In the genomic region with DNA sequence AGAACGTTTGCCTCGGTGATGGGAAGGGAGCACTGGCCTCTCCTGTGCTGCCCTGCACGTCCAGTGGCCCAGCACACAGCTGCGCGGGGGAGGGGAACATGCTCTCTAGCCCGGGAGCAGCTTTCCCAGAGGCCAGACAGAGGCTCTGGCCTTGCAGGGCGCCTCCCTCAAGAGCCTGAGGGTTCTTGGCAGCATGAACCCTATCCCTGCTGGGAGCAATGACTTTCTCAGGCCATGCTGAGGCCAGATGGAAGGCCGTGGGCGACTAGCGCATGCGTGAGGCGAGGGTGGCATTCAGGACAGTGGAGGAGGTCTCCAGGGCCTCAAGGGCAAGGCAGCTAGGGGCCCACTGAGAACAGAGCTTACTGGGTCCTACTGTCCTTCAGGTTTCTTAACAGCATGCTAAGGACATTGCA, we compare ENCODE assay signal across 8 mouse cellular contexts.
DNase-seq lines count a peak whose midpoint lies in the region; ATAC-seq and TF ChIP-seq lines count a peak whose summit lies in the region.

No protein-coding gene starts in this region.

- TF ChIP-seq CTCF in lung, postnatal 0 days (IDR thresholded peaks at IDR 0.05): no peak

- no peak for TF ChIP-seq EP300 in lung, postnatal 0 days (IDR thresholded peaks at IDR 0.05)

- no peaks in the 10 kb centered on the region for H3K27me3 ChIP-seq in forebrain, embryonic 15.5 days
- H3K27me3 ChIP-seq in lung, postnatal 0 days (replicated peaks; ENCODE audit: insufficient read depth, low read length): no peaks in the 10 kb centered on the region

- H3K9ac ChIP-seq in forebrain, embryonic 15.5 days (replicated peaks): 0 out of 2 replicates have a peak overlapping the region, but pooled peaks have one; percentile 3
- H3K9ac ChIP-seq in lung, postnatal 0 days (replicated peaks; ENCODE audit: low read depth): no peak overlapping the region

- H3K4me3 ChIP-seq in forebrain, embryonic 15.5 days: no peak overlapping the region
- no peak overlapping the region for H3K4me3 ChIP-seq in lung, postnatal 0 days (ENCODE audit: low read depth, low read length)

- WGBS in forebrain, embryonic 15.5 days: 12% methylated on average over 12 of the region's 12 CpGs
- WGBS in lung, postnatal 0 days: 14% methylated on average over 12 of the region's 12 CpGs

- DNase-seq in NIH3T3 (ENCODE audit: low read depth): peak; percentile 81
- peak; percentile 50 to 57 for DNase-seq in cerebellum, adult 18-20 months
- peak; percentile 81 to 85 for DNase-seq in heart, postnatal 14 days
- DNase-seq in kidney, postnatal 25 days: peak; percentile 73 to 89
- peak; percentile 70 for DNase-seq in lung, postnatal 0 days (ENCODE audit: low spot score)
- DNase-seq in retina, postnatal 1 day: peak; percentile 86
- no peak for DNase-seq in B cell, adult 2 months

- no peak overlapping the region for H3K27ac ChIP-seq in forebrain, embryonic 15.5 days (replicated peaks)
- no peak overlapping the region for H3K27ac ChIP-seq in lung, postnatal 0 days (ENCODE audit: low read length)

- no peak overlapping the region for H3K4me2 ChIP-seq in forebrain, embryonic 15.5 days (replicated peaks)
- 0 out of 2 replicates have a peak overlapping the region, but pooled peaks have one; percentile 17 for H3K4me2 ChIP-seq in lung, postnatal 0 days (replicated peaks; ENCODE audit: low read depth, low read length)

- ATAC-seq in forebrain, embryonic 15.5 days (replicated peaks): peak; percentile 57
- peak; percentile 89 for ATAC-seq in lung, postnatal 0 days

- H3K9me3 ChIP-seq in forebrain, embryonic 15.5 days: no peaks in the 10 kb centered on the region
- no peaks in the 10 kb centered on the region for H3K9me3 ChIP-seq in lung, postnatal 0 days (ENCODE audit: low read length)

- intact Hi-C loops in heart, postnatal 14 days (cut with DNase I): no loop called here

- no peaks in the 10 kb centered on the region for H3K36me3 ChIP-seq in forebrain, embryonic 15.5 days
- H3K36me3 ChIP-seq in lung, postnatal 0 days (ENCODE audit: insufficient read depth, low read length): no peaks in the 10 kb centered on the region

- H3K4me1 ChIP-seq in forebrain, embryonic 15.5 days: peaks cover 8% of the 10 kb centered on the region
- H3K4me1 ChIP-seq in lung, postnatal 0 days (ENCODE audit: insufficient read depth, low read depth, low read length): peaks cover 5% of the 10 kb centered on the region; the same call in 1 of the 2 replicates

Comparison
In these comparisons a context has a peak if more than half of its experiments do, and no peak if none do; other contexts are left out.
1. DNase-seq: peak in NIH3T3 (single experiment), cerebellum, adult 18-20 months (2 of 2), heart, postnatal 14 days (2 of 2), kidney, postnatal 25 days (2 of 2), lung, postnatal 0 days (single experiment) and retina, postnatal 1 day (single experiment); none in B cell, adult 2 months (0 of 2).